ENCODE assay signal across 22 mouse cellular contexts in genomic region chr8:97936836-97937235, GRCm38 (mm10).
DNase-seq lines count a peak whose midpoint lies in the region; ATAC-seq lines count a peak whose summit lies in the region.
"Had no signal": no experiment of that assay in that cellular context is flagged by ENCODE, and none has a peak within 500 bp of the region (broad histone marks: within the 10 kb centered on the region; RNA-seq: fewer than 3 reads in every experiment).

No protein-coding gene starts in this region.

- no peak overlapping the region for H3K4me3 ChIP-seq in hindbrain, embryonic 15.5 days
- no peak overlapping the region for H3K4me3 ChIP-seq in hindbrain, embryonic 12.5 days
- H3K4me3 ChIP-seq: embryonic facial prominence, embryonic 10.5 days; erythroblast, embryonic 14.5 days; heart, embryonic 15.5 days; limb, embryonic 10.5 days; midbrain, embryonic 12.5 days had no signal

- DNase-seq in brain, adult 2 months (ENCODE audit: low read depth, low spot score): peak; percentile 56
- DNase-seq in cerebellum, adult 11 months: peak; percentile 4
- peak; percentile 64 to 76 for DNase-seq in cerebellum, postnatal 14 days
- DNase-seq in embryo, embryonic 10 days (ENCODE audit: low spot score): no peak
- DNase-seq in kidney, postnatal 10 days: no peak
- DNase-seq: adrenal gland, postnatal 14 days; B cell, adult 2 months; gastrocnemius, postnatal 10 days; heart, adult 18-20 months; kidney, adult 2 months; lung, embryonic 14.5 days; thymus, postnatal 14 days had no signal

- no peaks in the 10 kb centered on the region for H3K36me3 ChIP-seq in hindbrain, embryonic 15.5 days
- no peaks in the 10 kb centered on the region for H3K36me3 ChIP-seq in hindbrain, embryonic 12.5 days
- H3K36me3 ChIP-seq: embryonic facial prominence, embryonic 10.5 days; heart, embryonic 15.5 days; limb, embryonic 10.5 days; midbrain, embryonic 12.5 days had no signal

- H3K27ac ChIP-seq in hindbrain, embryonic 15.5 days (replicated peaks): no peak overlapping the region
- H3K27ac ChIP-seq in hindbrain, embryonic 12.5 days: no peak overlapping the region
- H3K27ac ChIP-seq: embryonic facial prominence, embryonic 10.5 days; heart, embryonic 15.5 days; limb, embryonic 10.5 days; macrophage; midbrain, embryonic 12.5 days had no signal

- H3K4me2 ChIP-seq in hindbrain, embryonic 15.5 days: no peak overlapping the region
- H3K4me2 ChIP-seq in hindbrain, embryonic 12.5 days (replicated peaks): no peak overlapping the region
- H3K4me2 ChIP-seq: heart, embryonic 15.5 days; liver, embryonic 11.5 days; lung, embryonic 14.5 days; midbrain, embryonic 12.5 days had no signal

- no peaks in the 10 kb centered on the region for H3K9me3 ChIP-seq in hindbrain, embryonic 15.5 days
- no peaks in the 10 kb centered on the region for H3K9me3 ChIP-seq in hindbrain, embryonic 12.5 days (replicated peaks)
- H3K9me3 ChIP-seq: embryonic facial prominence, embryonic 10.5 days; heart, embryonic 15.5 days; limb, embryonic 10.5 days; midbrain, embryonic 12.5 days had no signal

- H3K9ac ChIP-seq in hindbrain, embryonic 15.5 days: no peak overlapping the region
- H3K9ac ChIP-seq in hindbrain, embryonic 12.5 days: no peak overlapping the region
- H3K9ac ChIP-seq: heart, embryonic 15.5 days; lung, embryonic 14.5 days; midbrain, embryonic 12.5 days had no signal

- 63% methylated on average over 3 of the region's 3 CpGs for WGBS in hindbrain, embryonic 15.5 days
- WGBS in hindbrain, embryonic 12.5 days: 72% methylated on average over 3 of the region's 3 CpGs

- ATAC-seq in hindbrain, embryonic 15.5 days (ENCODE audit: low FRiP score, low read depth): peak; percentile 61; the same call in 1 of the 2 replicates
- no peak for ATAC-seq in hindbrain, embryonic 12.5 days (ENCODE audit: low FRiP score)
- ATAC-seq in megakaryocyte progenitor cell, adult 5-6 weeks (replicated peaks; ENCODE audit: poor library complexity): no peak

- no peaks in the 10 kb centered on the region for H3K4me1 ChIP-seq in hindbrain, embryonic 15.5 days (replicated peaks)
- no peaks in the 10 kb centered on the region for H3K4me1 ChIP-seq in hindbrain, embryonic 12.5 days
- H3K4me1 ChIP-seq: embryonic facial prominence, embryonic 10.5 days; heart, embryonic 15.5 days; limb, embryonic 10.5 days; midbrain, embryonic 12.5 days had no signal

- H3K27me3 ChIP-seq in hindbrain, embryonic 15.5 days: no peaks in the 10 kb centered on the region
- no peaks in the 10 kb centered on the region for H3K27me3 ChIP-seq in hindbrain, embryonic 12.5 days
- H3K27me3 ChIP-seq: heart, embryonic 15.5 days; midbrain, embryonic 12.5 days had no signal

Comparison
In these comparisons a context has a peak if more than half of its experiments do, and no peak if none do; other contexts are left out.
1. DNase-seq: peak in brain, adult 2 months (single experiment), cerebellum, adult 11 months (single experiment) and cerebellum, postnatal 14 days (2 of 2); none in embryo, embryonic 10 days (single experiment) and kidney, postnatal 10 days (single experiment).